Mouse (Mus musculus): Measurements from ENCODE around the gene Rapgefl1. TPM values are rescaled to one million over a fixed set of nuclear protein-coding genes. Genes with fewer than 3 reads are reported as not detected.
A peak's percentile ranks its signal among the peaks of the same experiment; 100 is the strongest.

Gene Rapgefl1
- polyA plus RNA-seq, 1 experiment from 2014 or later, result 4.4 TPM

GRCm38 (mm10) chr11:98870791-98871190 is 34.2 kb downstream of the Rapgefl1 start:
- H3K9me3 ChIP-seq, result no peaks in the 10 kb centered on the region
- peaks cover 62% of the 10 kb centered on the region for H3K36me3 ChIP-seq
- peaks cover 16% of the 10 kb centered on the region for H3K4me1 ChIP-seq
- H3K9ac ChIP-seq, result no peak overlapping the region
- WGBS, result 80% methylated on average over 5 of the region's 5 CpGs
- no peak overlapping the region for H3K27ac ChIP-seq
- H3K27me3 ChIP-seq, result no peaks in the 10 kb centered on the region
- no peak for ATAC-seq (ENCODE audit: low FRiP score, low read depth)
- no peak overlapping the region for H3K4me3 ChIP-seq
- no peak overlapping the region for H3K4me2 ChIP-seq (replicated peaks)

DNA sequence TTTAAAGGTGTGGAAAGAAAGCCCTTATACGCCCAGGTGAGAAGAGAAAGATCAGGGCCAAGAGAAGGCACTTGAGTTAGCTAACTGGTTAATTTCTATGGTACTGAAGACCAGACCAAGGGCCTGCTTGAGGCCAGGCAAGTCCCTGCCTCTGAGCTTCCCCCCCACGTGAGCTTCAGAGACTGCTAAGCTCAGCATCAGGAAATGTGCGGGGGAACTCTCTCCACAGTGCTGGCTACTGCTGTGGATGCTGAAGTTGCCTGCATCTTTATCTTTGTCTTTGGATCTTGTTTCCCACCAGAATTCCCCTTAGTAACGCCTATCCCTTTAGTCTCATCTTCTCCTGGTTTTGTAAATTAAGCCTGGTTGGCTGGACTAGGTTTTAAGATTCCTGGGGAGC is 34.8 kb downstream of the Rapgefl1 start:
- Histone ChIP-seq H3K4me2 (replicated peaks) (no peak overlapping the region), H3K27me3 (no peaks in the 10 kb centered on the region), H3K9ac (no peak overlapping the region), H3K4me3 (no peak overlapping the region), H3K27ac (no peak overlapping the region), H3K36me3 (peaks cover 56% of the 10 kb centered on the region), H3K4me1 (peaks cover 16% of the 10 kb centered on the region), H3K9me3 (no peaks in the 10 kb centered on the region)
- ATAC-seq (ENCODE audit: low FRiP score, low read depth), result no peak
- WGBS, result 72% methylated on average over 4 of the region's 4 CpGs

GRCm38 (mm10) chr11:98872040-98872439 is 35.5 kb downstream of the Rapgefl1 start:
- WGBS, result 51% methylated on average over 4 of the region's 4 CpGs
- no peak overlapping the region for H3K9ac ChIP-seq
- H3K4me3 ChIP-seq, result no peak overlapping the region
- no peak overlapping the region; the same call in 1 of the 2 replicates for H3K27ac ChIP-seq
- peak; percentile 44; the same call in 1 of the 2 replicates for ATAC-seq (ENCODE audit: low FRiP score, low read depth)
- peaks cover 16% of the 10 kb centered on the region for H3K4me1 ChIP-seq
- H3K4me2 ChIP-seq (replicated peaks), result no peak overlapping the region
- H3K27me3 ChIP-seq, result no peaks in the 10 kb centered on the region
- H3K9me3 ChIP-seq, result no peaks in the 10 kb centered on the region
- peaks cover 49% of the 10 kb centered on the region for H3K36me3 ChIP-seq

DNA sequence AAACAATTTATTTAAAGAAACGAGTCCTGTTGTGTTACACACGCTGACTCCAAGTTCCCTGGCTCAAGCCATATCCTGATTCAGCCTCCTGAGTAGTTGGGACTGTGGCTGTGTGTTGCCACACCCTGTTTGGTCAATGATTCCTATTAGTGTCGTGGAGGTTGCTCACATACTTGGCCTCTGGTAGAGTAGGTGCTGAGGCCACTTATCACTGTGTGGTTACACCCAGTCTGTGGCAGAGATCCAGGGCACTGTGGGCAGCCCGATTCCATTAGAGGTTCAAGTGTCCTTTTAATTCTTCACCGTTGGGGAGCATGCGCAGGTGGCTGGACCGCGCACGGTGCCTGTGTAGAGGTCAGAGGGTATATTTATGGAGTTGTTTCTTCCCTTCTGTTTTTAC is 37.3 kb downstream of the Rapgefl1 start:
- Histone ChIP-seq H3K27me3 (no peaks in the 10 kb centered on the region), H3K36me3 (peaks cover 31% of the 10 kb centered on the region), H3K4me1 (peaks cover 22% of the 10 kb centered on the region), H3K27ac (no peak overlapping the region), H3K4me3 (no peak overlapping the region), H3K9me3 (no peaks in the 10 kb centered on the region), H3K9ac (no peak overlapping the region), H3K4me2 (replicated peaks) (no peak overlapping the region)
- 94% methylated on average over 9 of the region's 9 CpGs for WGBS
- ATAC-seq (ENCODE audit: low FRiP score, low read depth), result no peak

DNA sequence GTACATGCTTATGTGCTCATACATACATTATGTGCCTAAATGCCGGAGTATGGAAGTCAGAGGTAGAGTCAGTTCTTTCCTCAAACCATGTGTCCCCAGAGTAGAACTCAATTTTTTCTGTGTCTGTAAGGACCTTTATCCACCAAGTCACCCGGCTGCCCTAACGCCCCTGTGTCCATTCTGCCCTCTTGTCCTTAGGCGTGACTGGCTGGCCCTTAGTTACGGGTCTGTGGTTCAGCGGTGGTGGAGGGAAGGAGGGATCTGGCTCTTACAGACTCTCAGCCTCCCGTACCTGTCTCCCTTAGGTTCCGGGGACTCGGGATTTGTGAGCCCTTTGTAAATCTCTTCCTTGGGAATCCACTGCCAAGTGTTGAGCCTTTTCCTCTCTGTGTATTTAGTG is 40.4 kb downstream of the Rapgefl1 start:
- Histone ChIP-seq H3K36me3 (peaks cover 31% of the 10 kb centered on the region), H3K4me1 (peaks cover 11% of the 10 kb centered on the region; the same call in 1 of the 2 replicates), H3K27me3 (no peaks in the 10 kb centered on the region), H3K27ac (no peak overlapping the region), H3K4me2 (replicated peaks) (no peak overlapping the region), H3K9ac (no peak overlapping the region), H3K9me3 (no peaks in the 10 kb centered on the region), H3K4me3 (no peak overlapping the region)
- WGBS, result 86% methylated on average over 9 of the region's 9 CpGs
- ATAC-seq (ENCODE audit: low FRiP score, low read depth), result no peak

DNA sequence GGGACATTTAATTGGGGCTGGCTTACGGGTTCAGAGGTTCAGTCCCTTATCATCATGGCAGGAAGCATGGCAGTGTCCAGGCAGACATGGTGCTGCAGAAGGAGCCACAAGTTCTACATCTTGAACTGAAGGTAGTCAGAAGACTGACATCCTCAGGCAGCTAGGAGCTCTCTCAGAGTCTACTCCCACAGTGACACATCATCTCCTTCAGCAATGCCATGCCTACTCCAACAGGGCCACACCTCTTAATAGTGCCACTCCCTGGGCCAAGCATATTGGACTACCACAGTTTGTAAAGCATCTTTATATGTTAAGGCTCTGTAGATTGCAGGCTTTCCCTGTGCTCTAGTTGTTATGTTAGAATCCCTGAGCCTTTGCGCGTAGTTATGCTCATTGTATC is 51.1 kb downstream of the Rapgefl1 start:
- WGBS, result 89% methylated on average over 3 of the region's 3 CpGs
- Histone ChIP-seq H3K9ac (no peak overlapping the region), H3K36me3 (peaks cover 84% of the 10 kb centered on the region), H3K9me3 (no peaks in the 10 kb centered on the region), H3K4me2 (replicated peaks) (no peak overlapping the region), H3K27me3 (no peaks in the 10 kb centered on the region), H3K27ac (no peak overlapping the region), H3K4me3 (no peak overlapping the region), H3K4me1 (peaks cover 11% of the 10 kb centered on the region; the same call in 1 of the 2 replicates)
- no peak for ATAC-seq (ENCODE audit: low FRiP score, low read depth)

DNA sequence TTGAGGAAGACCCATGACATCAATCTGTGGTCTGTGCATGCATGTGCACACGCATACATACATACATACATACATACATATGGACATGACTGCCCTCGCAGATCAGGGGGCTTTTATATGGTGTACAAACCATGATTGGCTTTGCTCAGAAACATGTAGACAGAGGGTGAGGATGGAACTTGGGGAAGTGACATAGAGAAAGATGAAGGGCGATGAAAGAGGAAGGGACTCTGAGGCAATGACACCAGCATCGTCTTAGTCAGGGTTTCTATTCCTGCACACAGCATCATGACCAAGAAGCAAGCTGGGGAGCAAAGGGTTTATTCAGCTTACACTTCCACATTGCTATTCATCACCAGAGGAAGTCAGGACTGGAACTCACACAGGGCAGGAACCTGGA is 52.5 kb downstream of the Rapgefl1 start:
- Histone ChIP-seq H3K4me3 (no peak overlapping the region), H3K4me2 (replicated peaks) (no peak overlapping the region), H3K36me3 (peaks cover 97% of the 10 kb centered on the region), H3K27ac (no peak overlapping the region), H3K9me3 (peaks cover 5% of the 10 kb centered on the region; the same call in 1 of the 2 replicates), H3K9ac (no peak overlapping the region), H3K27me3 (no peaks in the 10 kb centered on the region), H3K4me1 (peaks cover 11% of the 10 kb centered on the region; the same call in 1 of the 2 replicates)
- ATAC-seq (ENCODE audit: low FRiP score, low read depth), result no peak
- 94% methylated on average over 4 of the region's 4 CpGs for WGBS

GRCm38 (mm10) chr11:98889977-98890376 is 53.4 kb downstream of the Rapgefl1 start:
- no peak for ATAC-seq (ENCODE audit: low FRiP score, low read depth)
- Histone ChIP-seq H3K4me1 (peaks cover 11% of the 10 kb centered on the region; the same call in 1 of the 2 replicates), H3K27me3 (no peaks in the 10 kb centered on the region), H3K27ac (no peak overlapping the region), H3K9ac (no peak overlapping the region), H3K36me3 (peaks cover 98% of the 10 kb centered on the region), H3K4me2 (replicated peaks) (no peak overlapping the region), H3K4me3 (no peak overlapping the region), H3K9me3 (peaks cover 5% of the 10 kb centered on the region; the same call in 1 of the 2 replicates)
- 93% methylated on average over 5 of the region's 5 CpGs for WGBS

DNA sequence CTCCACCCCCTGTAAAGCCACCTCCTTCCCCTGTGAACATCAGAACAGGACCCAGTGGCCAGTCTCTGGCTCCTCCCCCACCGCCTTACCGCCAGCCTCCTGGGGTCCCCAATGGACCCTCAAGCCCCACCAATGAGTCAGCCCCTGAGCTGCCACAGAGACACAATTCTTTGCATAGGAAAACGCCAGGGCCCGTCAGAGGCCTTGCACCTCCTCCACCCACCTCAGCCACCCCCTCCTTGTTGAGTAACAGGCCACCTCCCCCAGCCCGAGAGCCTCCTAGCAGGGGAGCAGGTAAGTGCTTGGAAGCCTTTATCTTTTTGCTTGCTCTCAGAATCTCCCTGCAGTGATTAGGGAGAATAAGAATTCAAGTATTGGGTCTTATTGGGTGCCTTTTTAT is 55.8 kb downstream of the Rapgefl1 start:
- ATAC-seq (ENCODE audit: low FRiP score, low read depth), result no peak
- H3K4me2 ChIP-seq (replicated peaks), result peak overlapping the region; percentile 34; the same call in 1 of the 2 replicates
- H3K9ac ChIP-seq, result 0 out of 2 replicates have a peak overlapping the region, but pooled peaks have one; percentile 36
- peaks cover 11% of the 10 kb centered on the region; the same call in 1 of the 2 replicates for H3K4me1 ChIP-seq
- H3K27ac ChIP-seq, result 0 out of 2 replicates have a peak overlapping the region, but pooled peaks have one; percentile 52
- H3K4me3 ChIP-seq, result no peak overlapping the region
- no peaks in the 10 kb centered on the region for H3K27me3 ChIP-seq
- H3K9me3 ChIP-seq, result peaks cover 5% of the 10 kb centered on the region; the same call in 1 of the 2 replicates
- 59% methylated on average over 5 of the region's 5 CpGs for WGBS
- peaks cover 99% of the 10 kb centered on the region for H3K36me3 ChIP-seq

- H3K27ac ChIP-seq, result no peak overlapping the region
- no peak overlapping the region for H3K4me3 ChIP-seq
- H3K36me3 ChIP-seq, result peaks cover 89% of the 10 kb centered on the region
- 85% methylated on average over 12 of the region's 12 CpGs for WGBS
- H3K4me1 ChIP-seq, result peaks cover 14% of the 10 kb centered on the region
- H3K4me2 ChIP-seq (replicated peaks), result no peak overlapping the region
- no peaks in the 10 kb centered on the region for H3K27me3 ChIP-seq
- no peak for ATAC-seq (ENCODE audit: low FRiP score, low read depth)
- H3K9ac ChIP-seq, result no peak overlapping the region
- H3K9me3 ChIP-seq, result no peaks in the 10 kb centered on the region
Measured at GRCm38 (mm10) chr11:98900529-98901125, 64.0 kb downstream of the Rapgefl1 start.

GRCm38 (mm10) chr11:98902621-98903245 is 66.1 kb downstream of the Rapgefl1 start:
- no peak overlapping the region for H3K4me3 ChIP-seq

More at GRCm38 (mm10) chr11:98902621-98903245, 66.1 kb downstream of the Rapgefl1 start:
- H3K4me2 ChIP-seq (replicated peaks), result no peak overlapping the region; the same call in 1 of the 2 replicates
- peak overlapping the region; percentile 67; the same call in 1 of the 2 replicates for H3K27ac ChIP-seq
- 11% methylated on average over 10 of the region's 10 CpGs for WGBS
- no peaks in the 10 kb centered on the region for H3K9me3 ChIP-seq
- H3K27me3 ChIP-seq, result no peaks in the 10 kb centered on the region
- peak overlapping the region; percentile 14; the same call in 1 of the 2 replicates for H3K9ac ChIP-seq
- H3K4me1 ChIP-seq, result peaks cover 14% of the 10 kb centered on the region
- peaks cover 73% of the 10 kb centered on the region for H3K36me3 ChIP-seq
- no peak for ATAC-seq (ENCODE audit: low FRiP score, low read depth)
